Mouse (Mus musculus) mouse embryonic stem cell (cell line): ENCODE results near the gene Psme4.

Source experiments
- in situ Hi-C, 2 experiments: fragments of 300-500 bp; cut with MboI; formaldehyde crosslinking; loops; 1 replicate in 1 of 2; 3 replicates in 1 of 2; pipeline ENCODE4 v1.14.3; 2019 to 2020; ENCODE audit warnings: low sequenced_read_pairs in 2 of 2, low pct_unique_long_range_greater_than_20kb in 1 of 2, mixed read lengths in 1 of 2; ENCODE audit not compliant: unreplicated experiment in 1 of 2

Gene Psme4

GRCm38 (mm10) chr11:30774638-30775037, 3.1 kb downstream of the Psme4 start:
- in situ Hi-C loops, result loop anchor here in 1 of 2 experiments (25.0 kb wide), 1 partner anchor 287 kb away; no protein-coding TSS in a partner anchor

GRCm38 (mm10) chr11:30777498-30777897, 6.0 kb downstream of the Psme4 start:
- in situ Hi-C loops, result no loop called here

- in situ Hi-C loops, result no loop called here
These were observed 9.4 kb downstream of the Psme4 start for GRCm38 (mm10) chr11:30780893-30781292.

- in situ Hi-C loops, result no loop called here
These were observed 10.1 kb downstream of the Psme4 start for GRCm38 (mm10) chr11:30781612-30782011.

- in situ Hi-C loops, result no loop called here
These were observed 14.0 kb downstream of the Psme4 start for GRCm38 (mm10) chr11:30785497-30785896.

GRCm38 (mm10) chr11:30786230-30786983, 14.9 kb downstream of the Psme4 start:
- in situ Hi-C loops, result no loop called here

GRCm38 (mm10) chr11:30792680-30793079, 21.2 kb downstream of the Psme4 start:
- in situ Hi-C loops, result loop anchor here (10.0 kb wide), 1 partner anchor 108 kb away; no protein-coding TSS in a partner anchor

GRCm38 (mm10) chr11:30793753-30794152, 22.2 kb downstream of the Psme4 start:
- in situ Hi-C loops, result loop anchor here (10.0 kb wide), 1 partner anchor 109 kb away; no protein-coding TSS in a partner anchor

- in situ Hi-C loops, result loop anchor here (10.0 kb wide), 1 partner anchor 112 kb away; no protein-coding TSS in a partner anchor
These were observed 25.7 kb downstream of the Psme4 start for GRCm38 (mm10) chr11:30797236-30797635.

GRCm38 (mm10) chr11:30799496-30799895, 28.0 kb downstream of the Psme4 start:
- in situ Hi-C loops, result loop anchor here (10.0 kb wide), 1 partner anchor 115 kb away; no protein-coding TSS in a partner anchor

- in situ Hi-C loops, result loop anchor here in 1 of 2 experiments (25.0 kb wide), 1 partner anchor 563 kb away; no protein-coding TSS in a partner anchor
These were observed 28.6 kb downstream of the Psme4 start for GRCm38 (mm10) chr11:30800091-30800490.

- in situ Hi-C loops, result loop anchor here in 1 of 2 experiments (25.0 kb wide), 1 partner anchor 565 kb away; no protein-coding TSS in a partner anchor
These were observed 30.9 kb downstream of the Psme4 start for GRCm38 (mm10) chr11:30802421-30802820.

- in situ Hi-C loops, result loop anchor here in 1 of 2 experiments (25.0 kb wide), 1 partner anchor 584 kb away; no protein-coding TSS in a partner anchor
These were observed 49.6 kb downstream of the Psme4 start for GRCm38 (mm10) chr11:30821116-30821515.

GRCm38 (mm10) chr11:30838793-30839192, 67.3 kb downstream of the Psme4 start:
- in situ Hi-C loops, result loop anchor here in 1 of 2 experiments (25.0 kb wide), 1 partner anchor 726 kb away; no protein-coding TSS in a partner anchor

GRCm38 (mm10) chr11:30844355-30844754, 72.8 kb downstream of the Psme4 start:
- in situ Hi-C loops, result loop anchor here in 1 of 2 experiments (25.0 kb wide), 1 partner anchor 732 kb away; no protein-coding TSS in a partner anchor

GRCm38 (mm10) chr11:30872425-30872824, 100.9 kb downstream of the Psme4 start:
- in situ Hi-C loops, result no loop called here

GRCm38 (mm10) chr11:30885171-30885871, 113.8 kb downstream of the Psme4 start, which contains the start of the genes Gpr75 and Asb3:
Gene Gpr75 (plus strand): TSS chr11:30885358.
Gene Asb3 (plus strand): TSS chr11:30885416.
- in situ Hi-C loops, result loop anchor here in 1 of 2 experiments (25.0 kb wide), 1 partner anchor 223 kb away; no protein-coding TSS in a partner anchor

GRCm38 (mm10) chr11:30888153-30888552, 116.6 kb downstream of the Psme4 start:
- in situ Hi-C loops, result loop anchor here in 1 of 2 experiments (25.0 kb wide), 1 partner anchor 226 kb away; no protein-coding TSS in a partner anchor

GRCm38 (mm10) chr11:30896201-30896600, 124.7 kb downstream of the Psme4 start:
- in situ Hi-C loops, result loop anchor here in 1 of 2 experiments (25.0 kb wide), 1 partner anchor 234 kb away; no protein-coding TSS in a partner anchor
